Mouse (Mus musculus) gastrocnemius, postnatal 25 days (tissue): ENCODE measurements at regions not wholly inside any gene's neighbourhood (a gene's known extent, or its start where the extent isn't known, plus 50 kb on each side); places are given as distances from the start of the nearest gene placed in this dataset.
A peak's percentile ranks its signal among the peaks of the same experiment; 100 is the strongest.

Experiments used
- DNase-seq: peaks from one replicate; pipeline ENCODE4 v3.0.0; 2022

DNA sequence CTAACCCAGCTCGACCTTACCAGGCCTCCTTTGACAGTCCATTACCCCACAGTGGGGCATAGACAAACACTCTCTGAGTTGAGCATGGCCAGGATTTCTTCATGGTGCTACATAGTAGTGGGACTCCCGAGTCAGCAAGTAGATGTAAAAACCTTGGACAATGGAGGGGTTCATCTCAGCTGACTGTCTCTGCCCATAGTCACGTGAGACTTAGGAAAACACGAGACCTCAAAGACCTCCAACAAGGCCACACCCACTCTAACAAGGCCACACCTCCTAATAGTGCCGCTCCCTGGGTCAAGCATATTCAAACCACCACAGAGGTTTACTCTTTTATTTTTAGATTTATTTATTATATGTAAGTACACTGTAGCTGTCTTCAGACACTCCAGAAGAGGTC, 52.5 kb upstream of the Cldn24 start:
- DNase-seq: no peak

DNA sequence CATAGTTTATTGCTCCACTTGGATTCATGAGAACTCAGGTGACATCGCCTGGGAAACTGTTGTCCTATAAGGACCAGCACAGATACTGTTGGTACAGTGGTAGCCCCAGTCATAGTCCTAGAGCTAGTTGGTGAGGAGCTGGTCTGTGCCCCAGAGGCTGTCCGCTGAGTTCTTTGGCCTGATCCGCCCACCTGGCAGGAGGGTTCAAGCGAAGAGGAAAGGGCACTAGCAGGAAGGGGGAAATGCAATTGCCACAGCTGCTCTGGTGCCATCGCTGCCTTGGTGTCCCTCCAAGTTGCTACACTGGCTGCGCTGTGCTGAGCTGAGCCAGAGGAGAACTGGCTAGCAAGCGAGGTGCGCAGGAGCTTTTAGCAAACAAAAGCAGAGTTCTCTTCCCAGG, 53.2 kb upstream of the Cldn24 start:
- peak; percentile 15 for DNase-seq

GRCm38 (mm10) chr8:47764480-47764879, 50.7 kb upstream of the Cdkn2aip start:
- peak; percentile 61 for DNase-seq

- DNase-seq: peak; percentile 27
Measured at GRCm38 (mm10) chr8:47764068-47764467, 50.3 kb upstream of the Cdkn2aip start.
